Mouse (Mus musculus): ENCODE measurements at regions not wholly inside any gene's neighbourhood (a gene's known extent, or its start where the extent isn't known, plus 50 kb on each side); places are given as distances from the start of the nearest gene placed in this dataset.

GRCm38 (mm10) chr1:166817927-166818326 lies 136.3 kb upstream of the Fmo9 start:
- no peak for TF ChIP-seq CTCF (IDR thresholded peaks at IDR 0.05; ENCODE audit: low read depth)
- Histone ChIP-seq H3K4me3 (replicated peaks; ENCODE audit: low read depth, low read length) (no peak overlapping the region), H3K9ac (ENCODE audit: low read depth, low read length) (no peak overlapping the region), H3K9me3 (replicated peaks; ENCODE audit: low read length) (no peaks in the 10 kb centered on the region), H3K4me2 (ENCODE audit: low read length) (no peak overlapping the region), H3K27ac (no peak overlapping the region), H3K27me3 (ENCODE audit: insufficient read depth, low read length) (no peaks in the 10 kb centered on the region), H3K36me3 (ENCODE audit: insufficient read depth, low read length) (no peaks in the 10 kb centered on the region), H3K4me1 (replicated peaks; ENCODE audit: insufficient read depth, low read length) (no peaks in the 10 kb centered on the region)
- 99% methylated on average over 4 of the region's 4 CpGs for WGBS
- no peak for DNase-seq (ENCODE audit: low spot score)
- no peak for ATAC-seq (replicated peaks; ENCODE audit: low FRiP score, low read depth)

GRCm38 (mm10) chr1:166818682-166819081 lies 137.0 kb upstream of the Fmo9 start:
- Histone ChIP-seq H3K4me2 (ENCODE audit: low read length) (no peak overlapping the region), H3K4me3 (replicated peaks; ENCODE audit: low read depth, low read length) (no peak overlapping the region), H3K27ac (no peak overlapping the region), H3K4me1 (replicated peaks; ENCODE audit: insufficient read depth, low read length) (no peaks in the 10 kb centered on the region), H3K27me3 (ENCODE audit: insufficient read depth, low read length) (no peaks in the 10 kb centered on the region), H3K9ac (ENCODE audit: low read depth, low read length) (no peak overlapping the region), H3K36me3 (ENCODE audit: insufficient read depth, low read length) (no peaks in the 10 kb centered on the region), H3K9me3 (replicated peaks; ENCODE audit: low read length) (no peaks in the 10 kb centered on the region)
- no peak for TF ChIP-seq CTCF (IDR thresholded peaks at IDR 0.05; ENCODE audit: low read depth)
- no peak for DNase-seq (ENCODE audit: low spot score)
- no peak for ATAC-seq (replicated peaks; ENCODE audit: low FRiP score, low read depth)
- 74% methylated on average over 5 of the region's 5 CpGs for WGBS

GRCm38 (mm10) chr1:166819420-166819819 lies 137.8 kb upstream of the Fmo9 start:
- H3K9me3 ChIP-seq (replicated peaks; ENCODE audit: low read length): no peaks in the 10 kb centered on the region
- WGBS: 59% methylated on average over 7 of the region's 7 CpGs
- H3K36me3 ChIP-seq (ENCODE audit: insufficient read depth, low read length): no peaks in the 10 kb centered on the region
- H3K27me3 ChIP-seq (ENCODE audit: insufficient read depth, low read length): no peaks in the 10 kb centered on the region
- ATAC-seq (replicated peaks; ENCODE audit: low FRiP score, low read depth) (no peak), DNase-seq (ENCODE audit: low spot score) (peak; percentile 6)
- H3K4me2 ChIP-seq (ENCODE audit: low read length): no peak overlapping the region
- H3K27ac ChIP-seq: no peak overlapping the region
- H3K4me3 ChIP-seq (replicated peaks; ENCODE audit: low read depth, low read length): no peak overlapping the region
- H3K4me1 ChIP-seq (replicated peaks; ENCODE audit: insufficient read depth, low read length): no peaks in the 10 kb centered on the region
- no peak for TF ChIP-seq CTCF (IDR thresholded peaks at IDR 0.05; ENCODE audit: low read depth)
- no peak overlapping the region for H3K9ac ChIP-seq (ENCODE audit: low read depth, low read length)

GRCm38 (mm10) chr1:166820050-166820449 lies 138.4 kb upstream of the Fmo9 start:
- DNase-seq (ENCODE audit: low spot score): no peak
- H3K4me3 ChIP-seq (replicated peaks; ENCODE audit: low read depth, low read length): no peak overlapping the region
- ATAC-seq (replicated peaks; ENCODE audit: low FRiP score, low read depth): no peak
- no peaks in the 10 kb centered on the region for H3K4me1 ChIP-seq (replicated peaks; ENCODE audit: insufficient read depth, low read length)
- 87% methylated on average over 5 of the region's 5 CpGs for WGBS
- no peak for TF ChIP-seq CTCF (IDR thresholded peaks at IDR 0.05; ENCODE audit: low read depth)
- H3K4me2 ChIP-seq (ENCODE audit: low read length): no peak overlapping the region
- no peaks in the 10 kb centered on the region for H3K9me3 ChIP-seq (replicated peaks; ENCODE audit: low read length)
- no peaks in the 10 kb centered on the region for H3K36me3 ChIP-seq (ENCODE audit: insufficient read depth, low read length)
- no peak overlapping the region for H3K27ac ChIP-seq
- no peak overlapping the region for H3K9ac ChIP-seq (ENCODE audit: low read depth, low read length)
- no peaks in the 10 kb centered on the region for H3K27me3 ChIP-seq (ENCODE audit: insufficient read depth, low read length)

- 43% methylated on average over 3 of the region's 3 CpGs for WGBS
- DNase-seq (ENCODE audit: low spot score) (no peak), ATAC-seq (replicated peaks; ENCODE audit: low FRiP score, low read depth) (no peak)
- peak; percentile 31; the same call in 1 of the 2 replicates for TF ChIP-seq CTCF (IDR thresholded peaks at IDR 0.05; ENCODE audit: low read depth)
- Histone ChIP-seq H3K36me3 (ENCODE audit: insufficient read depth, low read length) (no peaks in the 10 kb centered on the region), H3K4me2 (ENCODE audit: low read length) (no peak overlapping the region), H3K9me3 (replicated peaks; ENCODE audit: low read length) (no peaks in the 10 kb centered on the region), H3K9ac (ENCODE audit: low read depth, low read length) (no peak overlapping the region), H3K4me1 (replicated peaks; ENCODE audit: insufficient read depth, low read length) (no peaks in the 10 kb centered on the region), H3K4me3 (replicated peaks; ENCODE audit: low read depth, low read length) (no peak overlapping the region), H3K27ac (no peak overlapping the region), H3K27me3 (ENCODE audit: insufficient read depth, low read length) (no peaks in the 10 kb centered on the region)
Measured at GRCm38 (mm10) chr1:166821146-166821545, 139.5 kb upstream of the Fmo9 start.

GRCm38 (mm10) chr1:166837299-166837698 lies 155.7 kb upstream of the Fmo9 start:
- WGBS: 66% methylated on average over 1 of the region's 1 CpGs

GRCm38 (mm10) chr1:166839833-166840232 lies 158.2 kb upstream of the Fmo9 start:
- Histone ChIP-seq H3K27me3 (ENCODE audit: insufficient read depth, low read length) (no peaks in the 10 kb centered on the region), H3K9ac (ENCODE audit: low read depth, low read length) (no peak overlapping the region), H3K4me3 (replicated peaks; ENCODE audit: low read depth, low read length) (no peak overlapping the region), H3K27ac (no peak overlapping the region), H3K36me3 (ENCODE audit: insufficient read depth, low read length) (no peaks in the 10 kb centered on the region), H3K9me3 (replicated peaks; ENCODE audit: low read length) (no peaks in the 10 kb centered on the region), H3K4me1 (replicated peaks; ENCODE audit: insufficient read depth, low read length) (0 out of 2 replicates have a peak, but pooled peaks cover 4% of the 10 kb centered on the region), H3K4me2 (ENCODE audit: low read length) (no peak overlapping the region)
- DNase-seq (ENCODE audit: low spot score) (no peak), ATAC-seq (replicated peaks; ENCODE audit: low FRiP score, low read depth) (no peak)
- no peak for TF ChIP-seq CTCF (IDR thresholded peaks at IDR 0.05; ENCODE audit: low read depth)
- WGBS: 42% methylated on average over 7 of the region's 7 CpGs

More at GRCm38 (mm10) chr1:166837299-166837698, 155.7 kb upstream of the Fmo9 start:
- Histone ChIP-seq H3K4me2 (ENCODE audit: low read length) (no peak overlapping the region), H3K27me3 (ENCODE audit: insufficient read depth, low read length) (no peaks in the 10 kb centered on the region), H3K27ac (no peak overlapping the region), H3K4me1 (replicated peaks; ENCODE audit: insufficient read depth, low read length) (no peaks in the 10 kb centered on the region), H3K4me3 (replicated peaks; ENCODE audit: low read depth, low read length) (no peak overlapping the region), H3K9ac (ENCODE audit: low read depth, low read length) (no peak overlapping the region), H3K36me3 (ENCODE audit: insufficient read depth, low read length) (no peaks in the 10 kb centered on the region), H3K9me3 (replicated peaks; ENCODE audit: low read length) (no peaks in the 10 kb centered on the region)
- DNase-seq (ENCODE audit: low spot score) (no peak), ATAC-seq (replicated peaks; ENCODE audit: low FRiP score, low read depth) (no peak)
- TF ChIP-seq CTCF (IDR thresholded peaks at IDR 0.05; ENCODE audit: low read depth): no peak
